Mouse (Mus musculus) spleen, adult 12 weeks (tissue): Measurements from ENCODE around the gene Rgs7bp.

ENCODE experiments used
- DNase-seq: peaks from one replicate; pipeline ENCODE4 v3.0.0; 2022; ENCODE audit warnings: low spot score

Gene Rgs7bp

GRCm38 (mm10) chr13:105008891-105009290 lies 45.8 kb downstream of the Rgs7bp start:
- no peak for DNase-seq

GRCm38 (mm10) chr13:105002831-105003157 lies 51.9 kb downstream of the Rgs7bp start:
- DNase-seq: no peak

GRCm38 (mm10) chr13:105002132-105002830 lies 52.4 kb downstream of the Rgs7bp start:
- no peak for DNase-seq

GRCm38 (mm10) chr13:105001714-105002113 lies 53.0 kb downstream of the Rgs7bp start:
- DNase-seq: no peak

- no peak for DNase-seq
Measured at GRCm38 (mm10) chr13:104988811-104989258, 65.9 kb downstream of the Rgs7bp start.

- DNase-seq: no peak
Measured at GRCm38 (mm10) chr13:104988009-104988540, 66.7 kb downstream of the Rgs7bp start.

GRCm38 (mm10) chr13:104985691-104986090 lies 69.0 kb downstream of the Rgs7bp start:
- no peak for DNase-seq

GRCm38 (mm10) chr13:104983989-104984388 lies 70.7 kb downstream of the Rgs7bp start:
- DNase-seq: no peak

GRCm38 (mm10) chr13:104982781-104983353 lies 71.9 kb downstream of the Rgs7bp start:
- DNase-seq: no peak

- DNase-seq: no peak
Measured at GRCm38 (mm10) chr13:104978176-104978575, 76.6 kb downstream of the Rgs7bp start.

GRCm38 (mm10) chr13:104967486-104967885 lies 87.2 kb downstream of the Rgs7bp start:
- no peak for DNase-seq

- DNase-seq: no peak
Measured at GRCm38 (mm10) chr13:104963716-104964115, 91.0 kb downstream of the Rgs7bp start.

GRCm38 (mm10) chr13:104962716-104963411 lies 91.9 kb downstream of the Rgs7bp start:
- DNase-seq: no peak

- DNase-seq: no peak
Measured at GRCm38 (mm10) chr13:104962166-104962565, 92.6 kb downstream of the Rgs7bp start.

- DNase-seq: no peak
Measured at GRCm38 (mm10) chr13:104960951-104961715, 93.6 kb downstream of the Rgs7bp start.

GRCm38 (mm10) chr13:104960206-104960928 lies 94.4 kb downstream of the Rgs7bp start:
- no peak for DNase-seq

GRCm38 (mm10) chr13:104959733-104960132 lies 95.0 kb downstream of the Rgs7bp start:
- DNase-seq: no peak

GRCm38 (mm10) chr13:104947958-104948357 lies 106.8 kb downstream of the Rgs7bp start:
- DNase-seq: peak; percentile 3

- DNase-seq: no peak
Measured at GRCm38 (mm10) chr13:104940483-104940882, 114.2 kb downstream of the Rgs7bp start.

- DNase-seq: no peak
Measured at GRCm38 (mm10) chr13:104939856-104940255, 114.9 kb downstream of the Rgs7bp start.

GRCm38 (mm10) chr13:104938966-104939593 lies 115.7 kb downstream of the Rgs7bp start:
- DNase-seq: no peak
